Mouse (Mus musculus) c-Kit-positive CD71-negative TER-119-negative erythroid progenitor cells, embryonic 14.5 days (primary cell): ENCODE results near the gene Parpbp.

Experiments used
- DNase-seq: peaks from one replicate; pipeline ENCODE4 v3.0.0-alpha.2; 2013; ENCODE audit warnings: low read depth

Parpbp gene

GRCm38 (mm10) chr10:88146707-88147477 is at the start of gene Parpbp, which contains the start of gene Nup37:
Parpbp (minus strand) TSS chr10:88146941.
Nup37 (plus strand) TSS chr10:88146992.
- DNase-seq, result peak; percentile 76

GRCm38 (mm10) chr10:88167438-88168077 is 20.8 kb upstream of the Parpbp start:
- no peak for DNase-seq

GRCm38 (mm10) chr10:88166158-88166557 is 19.4 kb upstream of the Parpbp start:
- no peak for DNase-seq

- no peak for DNase-seq
Measured at GRCm38 (mm10) chr10:88162676-88163075, 15.9 kb upstream of the Parpbp start.

GRCm38 (mm10) chr10:88162096-88162495 is 15.4 kb upstream of the Parpbp start:
- DNase-seq, result no peak

- no peak for DNase-seq
Measured at GRCm38 (mm10) chr10:88151658-88152057, 4.9 kb upstream of the Parpbp start.

- no peak for DNase-seq
Measured at GRCm38 (mm10) chr10:88150381-88150780, 3.6 kb upstream of the Parpbp start.

- DNase-seq, result no peak
Measured at GRCm38 (mm10) chr10:88146187-88146586, 554 bp downstream of the Parpbp start.

- no peak for DNase-seq
Measured at GRCm38 (mm10) chr10:88135630-88136029, 11.1 kb downstream of the Parpbp start.

GRCm38 (mm10) chr10:88119721-88120120 is 27.0 kb downstream of the Parpbp start:
- DNase-seq, result no peak

- no peak for DNase-seq
Measured at GRCm38 (mm10) chr10:88113290-88113689, 33.5 kb downstream of the Parpbp start.

GRCm38 (mm10) chr10:88106169-88106568 is 40.6 kb downstream of the Parpbp start:
- DNase-seq, result no peak

- no peak for DNase-seq
Measured at GRCm38 (mm10) chr10:88090772-88091171, 56.0 kb downstream of the Parpbp start, which contains the start of gene Pmch. Pmch (plus strand) TSS chr10:88091072.

- DNase-seq, result no peak
Measured at GRCm38 (mm10) chr10:88067377-88067776, 79.4 kb downstream of the Parpbp start.

- DNase-seq, result no peak
Measured at GRCm38 (mm10) chr10:88064872-88065271, 81.9 kb downstream of the Parpbp start.

GRCm38 (mm10) chr10:88063436-88063835 is 83.3 kb downstream of the Parpbp start:
- no peak for DNase-seq

GRCm38 (mm10) chr10:88056950-88057649 is 89.6 kb downstream of the Parpbp start:
- no peak for DNase-seq

- DNase-seq, result peak; percentile 12
Measured at GRCm38 (mm10) chr10:88054233-88054985, 92.3 kb downstream of the Parpbp start.

GRCm38 (mm10) chr10:88046098-88046771 is 100.5 kb downstream of the Parpbp start:
- DNase-seq, result no peak

- DNase-seq, result no peak
Measured at GRCm38 (mm10) chr10:88044297-88044696, 102.4 kb downstream of the Parpbp start.
